8 mouse cellular contexts compared by ENCODE assay signal in genomic region chr19:5647791-5648190, GRCm38 (mm10). TPM values are rescaled to one million over a fixed set of nuclear protein-coding genes. Genes with fewer than 3 reads are reported as not detected.
DNase-seq lines count a peak whose midpoint lies in the region; ATAC-seq lines count a peak whose summit lies in the region.

No protein-coding gene starts in this region.

- no peak overlapping the region for H3K4me2 ChIP-seq in forebrain, embryonic 16.5 days (ENCODE audit: low read length)
- no peak overlapping the region for H3K4me2 ChIP-seq in kidney, embryonic 16.5 days (replicated peaks; ENCODE audit: low read depth, low read length)
- no peak overlapping the region for H3K4me2 ChIP-seq in heart, embryonic 16.5 days (ENCODE audit: low read depth, low read length)
- no peak overlapping the region; the same call in 1 of the 2 replicates for H3K4me2 ChIP-seq in liver, embryonic 15.5 days

- no peak for DNase-seq in forebrain, embryonic 10.5 days (ENCODE audit: extremely low spot score, low spot score)
- DNase-seq in kidney, postnatal 10 days: no peak
- no peak for DNase-seq in thymus, postnatal 14 days
- no peak for DNase-seq in urinary bladder, postnatal 14 days (ENCODE audit: low spot score)

- no peak overlapping the region for H3K4me3 ChIP-seq in forebrain, embryonic 10.5 days
- H3K4me3 ChIP-seq in forebrain, embryonic 16.5 days (replicated peaks; ENCODE audit: low read length): no peak overlapping the region
- no peak overlapping the region for H3K4me3 ChIP-seq in kidney, embryonic 16.5 days (ENCODE audit: low read length)
- no peak overlapping the region for H3K4me3 ChIP-seq in heart, embryonic 16.5 days (ENCODE audit: low read length)
- H3K4me3 ChIP-seq in liver, embryonic 15.5 days (replicated peaks): no peak overlapping the region

- 92% methylated on average over 6 of the region's 6 CpGs for WGBS in forebrain, embryonic 10.5 days
- WGBS in forebrain, embryonic 16.5 days: 95% methylated on average over 6 of the region's 6 CpGs
- 94% methylated on average over 6 of the region's 6 CpGs for WGBS in kidney, embryonic 16.5 days
- WGBS in heart, embryonic 16.5 days: 86% methylated on average over 6 of the region's 6 CpGs
- 90% methylated on average over 6 of the region's 6 CpGs for WGBS in liver, embryonic 15.5 days (ENCODE audit: insufficient replicate concordance)

- peaks cover 9% of the 10 kb centered on the region for H3K27me3 ChIP-seq in forebrain, embryonic 10.5 days (ENCODE audit: poor library complexity, severe bottlenecking)
- H3K27me3 ChIP-seq in forebrain, embryonic 16.5 days (replicated peaks; ENCODE audit: control insufficient read depth, insufficient read depth, low read length): no peaks in the 10 kb centered on the region
- no peaks in the 10 kb centered on the region for H3K27me3 ChIP-seq in kidney, embryonic 16.5 days (ENCODE audit: insufficient read depth, low read length)
- H3K27me3 ChIP-seq in heart, embryonic 16.5 days (ENCODE audit: control insufficient read depth, insufficient read depth, low read length): no peaks in the 10 kb centered on the region
- H3K27me3 ChIP-seq in liver, embryonic 15.5 days: no peaks in the 10 kb centered on the region

- H3K27ac ChIP-seq in forebrain, embryonic 10.5 days: peak overlapping the region; percentile 86
- H3K27ac ChIP-seq in forebrain, embryonic 16.5 days (ENCODE audit: low read length): no peak overlapping the region; the same call in 1 of the 2 replicates
- peak overlapping the region; percentile 93 for H3K27ac ChIP-seq in kidney, embryonic 16.5 days (ENCODE audit: low read length)
- H3K27ac ChIP-seq in heart, embryonic 16.5 days (ENCODE audit: low read length): peak overlapping the region; percentile 85
- 0 out of 2 replicates have a peak overlapping the region, but pooled peaks have one; percentile 9 for H3K27ac ChIP-seq in liver, embryonic 15.5 days (replicated peaks)

- no peak for ATAC-seq in forebrain, embryonic 16.5 days
- ATAC-seq in kidney, embryonic 16.5 days (ENCODE audit: low FRiP score, low TSS enrichment): no peak
- no peak for ATAC-seq in heart, embryonic 16.5 days (replicated peaks; ENCODE audit: extremely low read depth, insufficient read depth, low FRiP score)
- ATAC-seq in liver, embryonic 15.5 days (ENCODE audit: insufficient read depth): no peak

- peaks cover 76% of the 10 kb centered on the region for H3K36me3 ChIP-seq in forebrain, embryonic 10.5 days (replicated peaks)
- peaks cover 24% of the 10 kb centered on the region for H3K36me3 ChIP-seq in forebrain, embryonic 16.5 days (ENCODE audit: control insufficient read depth, insufficient read depth)
- peaks cover 53% of the 10 kb centered on the region for H3K36me3 ChIP-seq in kidney, embryonic 16.5 days (ENCODE audit: insufficient read depth, low read length)
- peaks cover 41% of the 10 kb centered on the region for H3K36me3 ChIP-seq in heart, embryonic 16.5 days (ENCODE audit: control insufficient read depth, insufficient read depth)
- peaks cover 75% of the 10 kb centered on the region for H3K36me3 ChIP-seq in liver, embryonic 15.5 days (replicated peaks)

- H3K4me1 ChIP-seq in forebrain, embryonic 10.5 days: peaks cover 24% of the 10 kb centered on the region
- H3K4me1 ChIP-seq in forebrain, embryonic 16.5 days (replicated peaks; ENCODE audit: control insufficient read depth, insufficient read depth, low read length): peaks cover 12% of the 10 kb centered on the region
- peaks cover 16% of the 10 kb centered on the region for H3K4me1 ChIP-seq in kidney, embryonic 16.5 days (ENCODE audit: insufficient read depth, low read length)
- peaks cover 16% of the 10 kb centered on the region for H3K4me1 ChIP-seq in heart, embryonic 16.5 days (ENCODE audit: control insufficient read depth, insufficient read depth, low read length)
- peaks cover 41% of the 10 kb centered on the region for H3K4me1 ChIP-seq in liver, embryonic 15.5 days (replicated peaks)

- no peak overlapping the region for H3K9ac ChIP-seq in forebrain, embryonic 16.5 days (replicated peaks; ENCODE audit: low read depth, low read length)
- peak overlapping the region; percentile 29; the same call in 1 of the 2 replicates for H3K9ac ChIP-seq in kidney, embryonic 16.5 days (replicated peaks; ENCODE audit: low read length)
- H3K9ac ChIP-seq in heart, embryonic 16.5 days (ENCODE audit: low read length): no peak overlapping the region
- H3K9ac ChIP-seq in liver, embryonic 15.5 days: no peak overlapping the region

- no peaks in the 10 kb centered on the region for H3K9me3 ChIP-seq in forebrain, embryonic 10.5 days
- H3K9me3 ChIP-seq in forebrain, embryonic 16.5 days (ENCODE audit: control insufficient read depth, low read length): no peaks in the 10 kb centered on the region
- no peaks in the 10 kb centered on the region for H3K9me3 ChIP-seq in kidney, embryonic 16.5 days (ENCODE audit: low read length)
- no peaks in the 10 kb centered on the region for H3K9me3 ChIP-seq in heart, embryonic 16.5 days (replicated peaks; ENCODE audit: control insufficient read depth, low read length)
- H3K9me3 ChIP-seq in liver, embryonic 15.5 days (replicated peaks): no peaks in the 10 kb centered on the region

RNA-seq across cellular contexts. Expression of gene Rela, which starts 10.5 kb away (rescaled TPM):
- polyA plus RNA-seq in forebrain, embryonic 10.5 days (2016; fragmentation: Nextera tagmentation; extraction: Ambion mirVana): 30.3 and 31.2 TPM in 2 replicates
- 37.0 and 41.6 TPM in 2 replicates for polyA plus RNA-seq in forebrain, embryonic 16.5 days (2015; fragmentation: Nextera tagmentation; extraction: Ambion mirVana)
- 56.9 and 58.3 TPM in 2 replicates for polyA plus RNA-seq in kidney, embryonic 16.5 days (2015; fragmentation: Nextera tagmentation; extraction: Ambion mirVana)
- polyA plus RNA-seq in heart, embryonic 16.5 days (2015; fragmentation: Nextera tagmentation; extraction: Ambion mirVana): 37.7 and 38.2 TPM in 2 replicates
- 23.3 and 24.2 TPM in 2 replicates for polyA plus RNA-seq in liver, embryonic 15.5 days (2015; fragmentation: Nextera tagmentation; extraction: Ambion mirVana)

RNA-seq across cellular contexts. Expression of gene Sipa1, which starts 15.7 kb away (rescaled TPM):
- 20.9 and 21.1 TPM in 2 replicates for polyA plus RNA-seq in forebrain, embryonic 10.5 days (2016; fragmentation: Nextera tagmentation; extraction: Ambion mirVana)
- polyA plus RNA-seq in forebrain, embryonic 16.5 days (2015; fragmentation: Nextera tagmentation; extraction: Ambion mirVana): 14.3 and 15.1 TPM in 2 replicates
- polyA plus RNA-seq in kidney, embryonic 16.5 days (2015; fragmentation: Nextera tagmentation; extraction: Ambion mirVana): 37.1 and 39.6 TPM in 2 replicates
- polyA plus RNA-seq in heart, embryonic 16.5 days (2015; fragmentation: Nextera tagmentation; extraction: Ambion mirVana): 23.5 and 24.9 TPM in 2 replicates
- 28.2 and 32.5 TPM in 2 replicates for polyA plus RNA-seq in liver, embryonic 15.5 days (2015; fragmentation: Nextera tagmentation; extraction: Ambion mirVana)

RNA-seq across cellular contexts. Expression of gene Kat5, which starts 37.8 kb away (rescaled TPM):
- polyA plus RNA-seq in forebrain, embryonic 10.5 days (2016; fragmentation: Nextera tagmentation; extraction: Ambion mirVana): 64.9 and 67.9 TPM in 2 replicates
- 76.8 and 78.1 TPM in 2 replicates for polyA plus RNA-seq in forebrain, embryonic 16.5 days (2015; fragmentation: Nextera tagmentation; extraction: Ambion mirVana)
- polyA plus RNA-seq in kidney, embryonic 16.5 days (2015; fragmentation: Nextera tagmentation; extraction: Ambion mirVana): 56.1 and 57.4 TPM in 2 replicates
- polyA plus RNA-seq in heart, embryonic 16.5 days (2015; fragmentation: Nextera tagmentation; extraction: Ambion mirVana): 30.3 and 31.8 TPM in 2 replicates
- 16.2 and 17.4 TPM in 2 replicates for polyA plus RNA-seq in liver, embryonic 15.5 days (2015; fragmentation: Nextera tagmentation; extraction: Ambion mirVana)

RNA-seq across cellular contexts. Expression of gene Map3k11, which starts 40.8 kb away (rescaled TPM):
- 26.3 and 30.1 TPM in 2 replicates for polyA plus RNA-seq in forebrain, embryonic 10.5 days (2016; fragmentation: Nextera tagmentation; extraction: Ambion mirVana)
- 10.0 and 10.7 TPM in 2 replicates for polyA plus RNA-seq in forebrain, embryonic 16.5 days (2015; fragmentation: Nextera tagmentation; extraction: Ambion mirVana)
- polyA plus RNA-seq in kidney, embryonic 16.5 days (2015; fragmentation: Nextera tagmentation; extraction: Ambion mirVana): 41.5 and 43.8 TPM in 2 replicates
- polyA plus RNA-seq in heart, embryonic 16.5 days (2015; fragmentation: Nextera tagmentation; extraction: Ambion mirVana): 24.4 and 26.8 TPM in 2 replicates
- polyA plus RNA-seq in liver, embryonic 15.5 days (2015; fragmentation: Nextera tagmentation; extraction: Ambion mirVana): 16.8 and 18.4 TPM in 2 replicates

RNA-seq across cellular contexts. Expression of gene Pcnx3, which starts 40.9 kb away (rescaled TPM):
- polyA plus RNA-seq in forebrain, embryonic 10.5 days (2016; fragmentation: Nextera tagmentation; extraction: Ambion mirVana): 26.8 and 27.1 TPM in 2 replicates
- 24.1 and 28.7 TPM in 2 replicates for polyA plus RNA-seq in forebrain, embryonic 16.5 days (2015; fragmentation: Nextera tagmentation; extraction: Ambion mirVana)
- 27.0 and 28.1 TPM in 2 replicates for polyA plus RNA-seq in kidney, embryonic 16.5 days (2015; fragmentation: Nextera tagmentation; extraction: Ambion mirVana)
- polyA plus RNA-seq in heart, embryonic 16.5 days (2015; fragmentation: Nextera tagmentation; extraction: Ambion mirVana): 11.5 and 13.4 TPM in 2 replicates
- 9.2 and 12.1 TPM in 2 replicates for polyA plus RNA-seq in liver, embryonic 15.5 days (2015; fragmentation: Nextera tagmentation; extraction: Ambion mirVana)
